ENCODE assay signal across 10 mouse cellular contexts in genomic region chr12:80389448-80389847, GRCm38 (mm10). TPM values are rescaled to one million over a fixed set of nuclear protein-coding genes. Genes with fewer than 3 reads are reported as not detected.
DNase-seq lines count a peak whose midpoint lies in the region; ATAC-seq and TF ChIP-seq lines count a peak whose summit lies in the region.
"Had no signal": no experiment of that assay in that cellular context is flagged by ENCODE, and none has a peak within 500 bp of the region (broad histone marks: within the 10 kb centered on the region; RNA-seq: fewer than 3 reads in every experiment).

No protein-coding gene starts in this region.

- peaks cover 10% of the 10 kb centered on the region for H3K4me1 ChIP-seq in heart, embryonic 12.5 days (replicated peaks)
- no peaks in the 10 kb centered on the region for H3K4me1 ChIP-seq in midbrain, postnatal 0 days (ENCODE audit: insufficient read depth, low read length)
- H3K4me1 ChIP-seq in midbrain, embryonic 16.5 days (ENCODE audit: control insufficient read depth, insufficient read depth, low read length), result no peaks in the 10 kb centered on the region
- no peaks in the 10 kb centered on the region for H3K4me1 ChIP-seq in stomach, embryonic 15.5 days
- H3K4me1 ChIP-seq: embryonic facial prominence, embryonic 15.5 days had no signal

- no peak overlapping the region for H3K9ac ChIP-seq in heart, embryonic 12.5 days
- no peak overlapping the region for H3K9ac ChIP-seq in midbrain, postnatal 0 days (replicated peaks; ENCODE audit: low read length, poor library complexity, severe bottlenecking)
- H3K9ac ChIP-seq in midbrain, embryonic 16.5 days (ENCODE audit: low read depth, low read length), result no peak overlapping the region
- H3K9ac ChIP-seq in stomach, embryonic 15.5 days, result no peak overlapping the region
- H3K9ac ChIP-seq: embryonic facial prominence, embryonic 15.5 days had no signal

- no peak overlapping the region for H3K4me3 ChIP-seq in heart, embryonic 12.5 days
- H3K4me3 ChIP-seq in midbrain, postnatal 0 days (ENCODE audit: low read depth, low read length), result no peak overlapping the region
- no peak overlapping the region for H3K4me3 ChIP-seq in midbrain, embryonic 16.5 days (ENCODE audit: low read depth, low read length)
- H3K4me3 ChIP-seq in stomach, embryonic 15.5 days (replicated peaks), result no peak overlapping the region
- H3K4me3 ChIP-seq: embryonic facial prominence, embryonic 15.5 days had no signal

- H3K27ac ChIP-seq in heart, embryonic 12.5 days (ENCODE audit: poor library complexity, severe bottlenecking), result no peak overlapping the region
- H3K27ac ChIP-seq in midbrain, postnatal 0 days (ENCODE audit: low read depth, low read length), result no peak overlapping the region
- no peak overlapping the region for H3K27ac ChIP-seq in midbrain, embryonic 16.5 days (ENCODE audit: low read length)
- no peak overlapping the region for H3K27ac ChIP-seq in stomach, embryonic 15.5 days
- H3K27ac ChIP-seq: embryonic facial prominence, embryonic 15.5 days; macrophage had no signal

- H3K36me3 ChIP-seq in heart, embryonic 12.5 days, result peaks cover 40% of the 10 kb centered on the region
- H3K36me3 ChIP-seq in midbrain, postnatal 0 days (ENCODE audit: insufficient read depth, low read length), result peaks cover 11% of the 10 kb centered on the region
- H3K36me3 ChIP-seq in midbrain, embryonic 16.5 days (ENCODE audit: control insufficient read depth, insufficient read depth, low read length), result peaks cover 9% of the 10 kb centered on the region; the same call in 1 of the 2 replicates
- H3K36me3 ChIP-seq in stomach, embryonic 15.5 days, result peaks cover under 1% of the 10 kb centered on the region; the same call in 1 of the 2 replicates

- peak; percentile 27 for DNase-seq in heart, adult 8-10 months (ENCODE audit: low spot score)
- DNase-seq in midbrain, postnatal 0 days (ENCODE audit: low spot score), result peak; percentile 69
- DNase-seq in fibroblast of lung, adult 2 months (ENCODE audit: low read depth), result peak; percentile 60
- DNase-seq in gastrocnemius, adult 8-10 months (ENCODE audit: low spot score in 2 of 2), result no peak

- no peaks in the 10 kb centered on the region for H3K9me3 ChIP-seq in heart, embryonic 12.5 days (replicated peaks)
- no peaks in the 10 kb centered on the region for H3K9me3 ChIP-seq in midbrain, postnatal 0 days (ENCODE audit: low read length)
- no peaks in the 10 kb centered on the region for H3K9me3 ChIP-seq in midbrain, embryonic 16.5 days (replicated peaks; ENCODE audit: control insufficient read depth, low read length, poor library complexity, severe bottlenecking)
- no peaks in the 10 kb centered on the region for H3K9me3 ChIP-seq in stomach, embryonic 15.5 days
- H3K9me3 ChIP-seq: embryonic facial prominence, embryonic 15.5 days had no signal

- WGBS in heart, embryonic 12.5 days, result 56% methylated on average over 3 of the region's 3 CpGs
- 57% methylated on average over 3 of the region's 3 CpGs for WGBS in midbrain, postnatal 0 days
- 61% methylated on average over 3 of the region's 3 CpGs for WGBS in midbrain, embryonic 16.5 days
- WGBS in stomach, embryonic 15.5 days, result 45% methylated on average over 3 of the region's 3 CpGs

- no peaks in the 10 kb centered on the region for H3K27me3 ChIP-seq in heart, embryonic 12.5 days (replicated peaks)
- no peaks in the 10 kb centered on the region for H3K27me3 ChIP-seq in midbrain, postnatal 0 days (ENCODE audit: insufficient read depth, low read length)
- H3K27me3 ChIP-seq in midbrain, embryonic 16.5 days (ENCODE audit: control insufficient read depth, insufficient read depth, low read depth, low read length), result no peaks in the 10 kb centered on the region
- H3K27me3 ChIP-seq in stomach, embryonic 15.5 days (replicated peaks), result no peaks in the 10 kb centered on the region
- H3K27me3 ChIP-seq: embryonic facial prominence, embryonic 15.5 days had no signal

- peak; percentile 77 for TF ChIP-seq CTCF in midbrain, postnatal 0 days (IDR thresholded peaks at IDR 0.05)

- no peak for ATAC-seq in heart, embryonic 12.5 days (ENCODE audit: insufficient number of reproducible peaks, low FRiP score)
- ATAC-seq in midbrain, postnatal 0 days (ENCODE audit: low FRiP score), result no peak
- ATAC-seq in midbrain, embryonic 16.5 days, result no peak
- ATAC-seq in stomach, embryonic 15.5 days (ENCODE audit: insufficient read depth, low FRiP score, low read depth), result peak; percentile 27; the same call in 1 of the 2 replicates
- ATAC-seq in erythroid progenitor cell, adult 5-6 weeks (replicated peaks; ENCODE audit: low FRiP score, poor library complexity, severe bottlenecking), result no peak

- H3K4me2 ChIP-seq in heart, embryonic 12.5 days, result no peak overlapping the region
- no peak overlapping the region for H3K4me2 ChIP-seq in midbrain, postnatal 0 days (ENCODE audit: low read depth, low read length, poor library complexity, severe bottlenecking)
- no peak overlapping the region for H3K4me2 ChIP-seq in midbrain, embryonic 16.5 days (ENCODE audit: low read length)
- H3K4me2 ChIP-seq in stomach, embryonic 15.5 days, result no peak overlapping the region
- H3K4me2 ChIP-seq: embryonic facial prominence, embryonic 15.5 days had no signal

RNA-seq across cellular contexts. Expression of gene Dcaf5, which starts 47.0 kb away (rescaled TPM):
- 10 to 100 TPM; 30.8 to 46.6 (median 38.2) TPM for total RNA-seq in heart, adult 8-10 months (2022)
- 14.7 and 15.1 TPM in 2 replicates for polyA plus RNA-seq in heart, embryonic 12.5 days (2016; fragmentation: Nextera tagmentation; extraction: Ambion mirVana)
- 71.6 and 97.6 TPM in 2 replicates for total RNA-seq in midbrain, postnatal 0 days (2014; rRNA removed)
- 17.6 and 19.4 TPM in 2 replicates for polyA plus RNA-seq in midbrain, postnatal 0 days (2015; fragmentation: Nextera tagmentation; extraction: Ambion mirVana)
- polyA plus RNA-seq in midbrain, embryonic 16.5 days (2015; fragmentation: Nextera tagmentation; extraction: Ambion mirVana), result 25.0 and 27.2 TPM in 2 replicates
- 11.2 and 11.9 TPM in 2 replicates for polyA plus RNA-seq in stomach, embryonic 15.5 days (2015; fragmentation: Nextera tagmentation; extraction: Ambion mirVana)
- total RNA-seq in gastrocnemius, adult 8-10 months (2022), result 10 to 100 TPM; 45.9 to 66.0 (median 50.9) TPM
- total RNA-seq in erythroid progenitor cell, adult 5-6 weeks (2015; ENCODE audit: low replicate concordance), result 1.3 and 20.2 TPM in 2 replicates
- 2.4 and 3.2 TPM in 2 replicates for total RNA-seq in erythroid progenitor cell, adult 5-6 weeks (2017; ENCODE audit: low replicate concordance)

Comparison
In these comparisons a context has a peak if more than half of its experiments do, and no peak if none do; other contexts are left out.
1. DNase-seq: peak in heart, adult 8-10 months (single experiment), midbrain, postnatal 0 days (single experiment) and fibroblast of lung, adult 2 months (single experiment); none in gastrocnemius, adult 8-10 months (0 of 2).